Comparison of ENCODE assay signal across 16 mouse cellular contexts in the genomic region with DNA sequence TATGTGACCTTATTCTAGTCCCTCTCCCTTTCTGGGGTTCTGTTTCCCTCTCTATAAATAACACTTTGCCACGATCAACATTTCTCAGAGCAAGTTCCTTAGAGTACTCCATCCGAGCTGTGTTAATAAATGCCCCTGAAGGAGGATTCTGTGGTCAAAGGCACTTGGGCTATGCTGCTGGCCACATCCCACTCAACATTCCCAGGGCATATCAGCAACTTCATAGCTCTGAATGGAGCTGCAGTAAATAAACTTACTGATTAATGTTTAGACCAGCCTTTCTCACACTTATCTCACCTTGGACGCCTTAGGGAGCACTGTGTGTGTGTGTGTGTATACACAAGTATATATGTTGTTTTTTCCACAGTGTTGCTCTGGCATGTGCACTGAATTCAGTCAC. TPM values are rescaled to one million over a fixed set of nuclear protein-coding genes. Genes with fewer than 3 reads are reported as not detected.
DNase-seq lines count a peak whose midpoint lies in the region; ATAC-seq and TF ChIP-seq lines count a peak whose summit lies in the region.
"Had no signal": no experiment of that assay in that cellular context is flagged by ENCODE, and none has a peak within 500 bp of the region (broad histone marks: within the 10 kb centered on the region; RNA-seq: fewer than 3 reads in every experiment).

No protein-coding gene starts in this region.

- TF ChIP-seq CTCF in bone marrow, adult 2 months (IDR thresholded peaks at IDR 0.05; ENCODE audit: control insufficient read depth, insufficient read depth, low read length), result no peak

- intact Hi-C loops in gastrocnemius, postnatal 14 days (cut with DNase I; ENCODE audit: low total_unique reads), result loop anchor here (5.0 to 10.0 kb wide), 2 partner anchors 147 to 265 kb away; no protein-coding TSS in a partner anchor

- H3K27ac ChIP-seq in kidney, embryonic 15.5 days, result peak overlapping the region; percentile 84
- H3K27ac ChIP-seq in bone marrow, adult 2 months (ENCODE audit: control insufficient read depth, insufficient read depth, low read depth, low read length, poor library complexity), result peak overlapping the region; percentile 34; the same call in 1 of the 2 replicates
- H3K27ac ChIP-seq in liver, embryonic 12.5 days, result peak overlapping the region; percentile 100
- H3K27ac ChIP-seq: embryonic facial prominence, embryonic 13.5 days had no signal

- WGBS in kidney, embryonic 15.5 days, result 42% methylated on average over 3 of the region's 3 CpGs
- 60% methylated on average over 3 of the region's 3 CpGs for WGBS in bone marrow, adult 2 months
- 41% methylated on average over 3 of the region's 3 CpGs for WGBS in liver, embryonic 12.5 days (ENCODE audit: insufficient replicate concordance)

- H3K9me3 ChIP-seq in kidney, embryonic 15.5 days (replicated peaks), result no peaks in the 10 kb centered on the region
- H3K9me3 ChIP-seq in liver, embryonic 12.5 days (replicated peaks), result no peaks in the 10 kb centered on the region
- H3K9me3 ChIP-seq: embryonic facial prominence, embryonic 13.5 days had no signal

- ATAC-seq in kidney, embryonic 15.5 days (replicated peaks; ENCODE audit: low FRiP score), result 0 out of 2 replicates have a peak, but pooled peaks have one; percentile 12
- ATAC-seq in liver, embryonic 12.5 days, result no peak
- ATAC-seq: hindbrain, embryonic 16.5 days had no signal

- H3K27me3 ChIP-seq in kidney, embryonic 15.5 days, result no peaks in the 10 kb centered on the region
- no peaks in the 10 kb centered on the region for H3K27me3 ChIP-seq in liver, embryonic 12.5 days (replicated peaks)
- H3K27me3 ChIP-seq: embryonic facial prominence, embryonic 13.5 days had no signal

- no peaks in the 10 kb centered on the region for H3K36me3 ChIP-seq in kidney, embryonic 15.5 days
- H3K36me3 ChIP-seq in liver, embryonic 12.5 days, result no peaks in the 10 kb centered on the region
- H3K36me3 ChIP-seq: embryonic facial prominence, embryonic 13.5 days had no signal

- no peak overlapping the region for H3K9ac ChIP-seq in kidney, embryonic 15.5 days
- peak overlapping the region; percentile 62 for H3K9ac ChIP-seq in liver, embryonic 12.5 days
- H3K9ac ChIP-seq: embryonic facial prominence, embryonic 13.5 days had no signal

- peaks cover 42% of the 10 kb centered on the region for H3K4me1 ChIP-seq in kidney, embryonic 15.5 days
- H3K4me1 ChIP-seq in bone marrow, adult 2 months (ENCODE audit: control insufficient read depth, insufficient read depth, low read length), result peaks cover 15% of the 10 kb centered on the region
- H3K4me1 ChIP-seq in liver, embryonic 12.5 days, result peaks cover 100% of the 10 kb centered on the region

- DNase-seq in kidney, adult 8-10 months, result no peak
- DNase-seq in lung, postnatal 25 days (ENCODE audit: low spot score), result peak; percentile 48
- DNase-seq in cerebellum, postnatal 14 days, result no peak
- no peak for DNase-seq in gastrocnemius, postnatal 14 days
- DNase-seq: adrenal gland, adult 2 months; cerebellum, adult 18-20 months; heart, adult 11 months; heart, postnatal 10 days; midbrain, embryonic 14.5 days; right cerebral cortex, postnatal 25 days had no signal

- no peak overlapping the region for H3K4me3 ChIP-seq in kidney, embryonic 15.5 days (replicated peaks)
- H3K4me3 ChIP-seq in bone marrow, adult 2 months (replicated peaks; ENCODE audit: control insufficient read depth, low read depth, low read length), result no peak overlapping the region
- no peak overlapping the region for H3K4me3 ChIP-seq in liver, embryonic 12.5 days
- H3K4me3 ChIP-seq: embryonic facial prominence, embryonic 13.5 days had no signal

- no peak for TF ChIP-seq POLR2A in bone marrow, adult 2 months (IDR thresholded peaks at IDR 0.05; ENCODE audit: borderline replicate concordance, control insufficient read depth, low read depth, low read length)

- H3K4me2 ChIP-seq in kidney, embryonic 15.5 days, result no peak overlapping the region
- H3K4me2 ChIP-seq in liver, embryonic 12.5 days, result peak overlapping the region; percentile 64
- H3K4me2 ChIP-seq: embryonic facial prominence, embryonic 13.5 days had no signal

RNA-seq across cellular contexts. Expression of a gene that starts 41.5 kb away (rescaled TPM):
- polyA plus RNA-seq in kidney, embryonic 15.5 days (2015; fragmentation: Nextera tagmentation; extraction: Ambion mirVana), result 28.6 and 30.8 TPM in 2 replicates
- polyA plus RNA-seq in bone marrow, adult 2 months (2011; ENCODE audit: insufficient read depth, insufficient read length, low replicate concordance, missing spikeins), result 23.4 and 39.5 TPM in 2 replicates
- 26.8 and 28.9 TPM in 2 replicates for polyA plus RNA-seq in liver, embryonic 12.5 days (2016; fragmentation: Nextera tagmentation; extraction: Ambion mirVana)
- total RNA-seq in gastrocnemius, postnatal 14 days (2021), result 10 to 100 TPM; 45.8 to 49.0 TPM

RNA-seq across cellular contexts. Expression of a gene that starts 42.2 kb away (rescaled TPM):
- 5.3 and 6.4 TPM in 2 replicates for polyA plus RNA-seq in kidney, embryonic 15.5 days (2015; fragmentation: Nextera tagmentation; extraction: Ambion mirVana)
- polyA plus RNA-seq in bone marrow, adult 2 months (2011; ENCODE audit: insufficient read depth, insufficient read length, low replicate concordance, missing spikeins), result 25.1 and 59.7 TPM in 2 replicates
- polyA plus RNA-seq in liver, embryonic 12.5 days (2016; fragmentation: Nextera tagmentation; extraction: Ambion mirVana), result 11.3 and 12.9 TPM in 2 replicates
- total RNA-seq in gastrocnemius, postnatal 14 days (2021), result 1 to 10 TPM in 1 of 2 experiments, under 1 TPM in 1; 0.75 to 1.4 TPM
- total RNA-seq: ES-E14 had no signal

Comparison
In these comparisons a context has a peak if more than half of its experiments do, and no peak if none do; other contexts are left out.
1. H3K27ac ChIP-seq: peak in every context shown above with its lines; median percentile 100 in liver, embryonic 12.5 days; 84 in kidney, embryonic 15.5 days; 34 in bone marrow, adult 2 months.